Mouse (Mus musculus): ENCODE data around the gene Fkbp5.
"Not testable (repeated sequence)": the region's sequence is repeated elsewhere in the genome, so short reads cannot be mapped to it uniquely, and the experiment has no call there.

Fkbp5 gene

GRCm38 (mm10) chr17:28419636-28420035 lies 97.7 kb downstream of the Fkbp5 start:
- DNase-seq (ENCODE audit: inconsistent ontology term) = no peak

- no peak for DNase-seq (ENCODE audit: inconsistent ontology term)
Observed at GRCm38 (mm10) chr17:28418954-28419353, 98.4 kb downstream of the Fkbp5 start.

DNA sequence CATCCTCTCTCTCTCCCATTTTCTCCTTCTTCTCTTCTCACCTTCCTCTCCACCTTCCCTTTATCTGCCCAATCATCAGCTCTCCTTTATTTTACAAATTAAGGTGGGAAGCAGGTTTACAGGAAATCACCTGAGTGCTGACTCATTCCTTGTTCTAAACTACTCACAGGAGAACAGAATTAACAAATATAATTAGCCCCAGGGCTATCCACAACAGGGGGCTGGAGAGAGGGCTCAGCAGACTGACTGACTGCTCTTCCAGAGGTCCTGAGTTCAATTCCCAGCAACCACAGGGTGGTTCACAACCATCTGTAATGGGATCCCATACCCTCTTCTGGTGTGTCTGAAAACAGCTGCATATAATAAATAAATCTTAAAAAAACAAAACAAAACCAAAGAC lies 98.8 kb downstream of the Fkbp5 start:
- DNase-seq (ENCODE audit: inconsistent ontology term) = not testable (repeated sequence)

DNA sequence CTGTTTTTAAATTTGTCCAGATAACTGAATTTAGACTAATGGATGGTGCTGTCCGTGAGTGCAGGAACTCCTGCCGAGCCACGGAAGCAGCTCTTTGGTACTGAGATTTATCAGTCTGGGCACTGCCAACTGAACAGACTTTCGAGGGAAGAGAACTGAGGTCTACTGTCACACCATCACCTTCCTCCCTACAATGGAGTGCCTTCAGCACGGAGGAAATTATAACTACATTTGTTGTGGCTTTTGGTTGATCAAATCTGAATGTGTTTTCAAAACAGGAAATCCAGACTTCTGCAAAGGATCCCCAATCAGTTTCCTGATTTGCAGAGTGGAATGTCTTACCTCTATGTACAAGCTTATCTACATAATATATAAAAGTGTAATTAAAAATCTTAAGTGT lies 99.6 kb downstream of the Fkbp5 start:
- no peak for DNase-seq (ENCODE audit: inconsistent ontology term)

DNA sequence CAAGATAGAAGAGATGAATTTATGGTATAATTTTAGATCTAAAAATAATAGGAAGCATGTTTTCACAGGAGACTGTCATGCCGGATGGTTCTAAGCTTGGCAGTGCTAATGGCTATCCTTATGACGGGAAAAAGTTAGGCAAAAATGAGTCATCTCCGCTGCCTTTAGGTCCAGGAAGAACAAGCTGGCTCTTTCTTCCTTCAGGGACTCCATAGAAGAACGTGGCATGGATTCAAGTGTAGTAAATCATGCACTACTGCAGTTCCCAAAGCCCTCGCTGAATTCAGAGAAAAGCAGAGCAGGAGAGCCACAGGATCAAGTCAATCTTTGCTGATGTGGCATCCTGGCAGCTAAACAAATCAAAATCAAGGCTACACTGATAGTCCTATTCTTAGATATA lies 102.1 kb downstream of the Fkbp5 start:
- DNase-seq (ENCODE audit: inconsistent ontology term) = no peak

DNA sequence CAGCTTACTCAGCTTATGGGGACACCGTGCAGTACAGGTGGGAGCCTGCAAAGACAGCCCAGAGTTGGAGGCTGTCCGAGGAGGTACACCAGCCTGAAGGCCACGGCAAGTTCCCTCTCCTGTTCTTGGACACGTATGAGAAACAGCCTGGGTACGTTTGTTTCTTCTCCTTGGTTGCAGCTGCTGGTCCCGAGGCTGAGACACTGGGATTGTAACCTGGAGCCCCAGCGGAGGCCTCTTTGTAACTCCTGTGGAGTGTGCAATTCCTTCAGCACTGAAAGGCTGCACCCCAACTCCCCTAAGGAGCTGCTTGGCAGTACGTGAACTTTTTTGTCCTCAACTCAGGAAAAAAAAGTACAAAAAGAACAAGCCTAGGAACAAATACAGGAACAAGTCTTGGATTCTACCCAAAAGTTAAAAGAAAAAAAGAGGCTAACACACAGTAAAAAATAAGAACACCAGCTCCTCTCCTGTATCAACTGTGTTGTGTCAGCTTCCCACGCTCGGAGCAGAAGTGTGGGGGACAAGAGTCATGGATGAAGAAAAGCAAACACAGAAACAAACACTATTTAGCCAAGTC lies 105.9 kb downstream of the Fkbp5 start:
- no peak for DNase-seq (ENCODE audit: inconsistent ontology term)

GRCm38 (mm10) chr17:28410731-28411130 lies 106.6 kb downstream of the Fkbp5 start:
- DNase-seq (ENCODE audit: inconsistent ontology term) = no peak

DNA sequence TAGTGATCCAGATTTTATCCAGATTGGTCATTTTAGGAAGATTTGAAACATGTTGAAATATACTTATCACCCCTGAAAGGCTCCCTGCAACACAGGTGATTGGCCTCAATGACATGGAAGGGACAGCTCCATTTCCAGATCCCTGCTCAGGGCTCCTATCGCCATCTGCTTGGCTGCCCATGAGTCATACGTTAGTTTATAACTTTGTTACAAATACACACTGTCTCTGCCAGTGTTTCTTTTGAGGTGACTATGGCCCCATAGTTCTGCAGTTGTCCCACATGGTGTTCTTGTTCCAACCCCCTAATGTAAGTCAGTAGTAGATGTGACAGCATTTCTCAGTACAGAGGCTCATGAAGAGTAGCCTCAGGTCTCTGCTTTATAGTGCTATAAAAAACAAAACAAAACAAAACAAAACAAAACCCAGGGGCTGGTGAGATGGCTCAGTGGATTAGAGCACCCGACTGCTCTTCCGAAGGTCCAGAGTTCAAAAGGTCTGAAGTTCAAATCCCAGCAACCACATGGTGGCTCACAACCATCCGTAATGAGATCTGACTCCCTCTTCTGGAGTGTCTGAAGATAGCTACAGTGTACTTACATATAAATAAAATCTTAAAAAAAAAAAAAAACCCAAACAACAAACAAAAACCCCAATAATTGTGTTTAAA lies 108.9 kb downstream of the Fkbp5 start:
- no peak for DNase-seq (ENCODE audit: inconsistent ontology term)

- peak; percentile 79 for DNase-seq (ENCODE audit: inconsistent ontology term)
Observed at GRCm38 (mm10) chr17:28407418-28408250, 109.7 kb downstream of the Fkbp5 start.

GRCm38 (mm10) chr17:28406471-28406870 lies 110.9 kb downstream of the Fkbp5 start:
- no peak for DNase-seq (ENCODE audit: inconsistent ontology term)

- not testable (repeated sequence) for DNase-seq (ENCODE audit: inconsistent ontology term)
Observed at GRCm38 (mm10) chr17:28404745-28405144, 112.6 kb downstream of the Fkbp5 start.

DNA sequence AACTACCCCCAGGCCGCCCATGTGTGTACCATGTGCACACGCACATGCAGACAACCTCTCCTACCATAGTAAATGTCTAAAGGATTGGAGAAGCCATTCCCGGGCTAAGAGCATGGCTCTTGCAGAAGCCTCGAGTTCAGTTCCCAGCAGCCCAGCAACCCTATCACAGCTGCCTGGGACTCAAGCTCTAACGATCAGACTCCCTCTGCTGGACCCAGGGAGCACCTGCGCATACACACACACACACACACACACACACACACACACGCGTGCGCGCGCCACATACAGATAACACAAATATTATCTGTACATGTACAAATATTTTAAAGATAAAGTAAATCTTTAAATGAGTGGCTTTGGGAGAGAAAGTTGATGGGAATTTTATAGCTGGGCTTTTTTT lies 113.0 kb downstream of the Fkbp5 start:
- DNase-seq (ENCODE audit: inconsistent ontology term) = no peak

GRCm38 (mm10) chr17:28394994-28395393 lies 122.3 kb downstream of the Fkbp5 start:
- DNase-seq (ENCODE audit: inconsistent ontology term) = no peak

GRCm38 (mm10) chr17:28394051-28394765 lies 123.1 kb downstream of the Fkbp5 start:
- no peak for DNase-seq (ENCODE audit: inconsistent ontology term)

- DNase-seq (ENCODE audit: inconsistent ontology term) = no peak
Observed at GRCm38 (mm10) chr17:28391568-28392432, 125.5 kb downstream of the Fkbp5 start.

- DNase-seq (ENCODE audit: inconsistent ontology term) = no peak
Observed at GRCm38 (mm10) chr17:28388534-28388933, 128.8 kb downstream of the Fkbp5 start.

- peak; percentile 74 for DNase-seq (ENCODE audit: inconsistent ontology term)
Observed at GRCm38 (mm10) chr17:28386150-28386905, 131.0 kb downstream of the Fkbp5 start.

DNA sequence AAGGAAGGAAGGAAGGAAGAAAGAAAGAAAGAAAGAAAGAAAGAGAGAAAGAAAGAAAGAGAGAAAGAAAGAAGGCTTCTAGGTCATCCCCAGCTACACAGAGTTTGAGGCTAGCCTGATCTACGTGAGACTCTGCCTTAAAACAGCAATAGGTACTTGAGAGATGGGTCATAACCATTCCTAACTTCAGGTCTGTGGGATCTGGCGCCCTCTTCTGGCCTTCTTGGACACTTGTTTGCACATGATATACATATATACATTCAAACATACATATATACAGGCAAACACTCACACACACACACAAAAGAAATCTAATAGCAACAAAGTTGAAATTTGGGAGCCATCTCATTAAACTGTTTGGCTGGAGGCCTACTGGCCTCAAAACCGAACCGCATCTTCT lies 133.0 kb downstream of the Fkbp5 start:
- no peak for DNase-seq (ENCODE audit: inconsistent ontology term)

DNA sequence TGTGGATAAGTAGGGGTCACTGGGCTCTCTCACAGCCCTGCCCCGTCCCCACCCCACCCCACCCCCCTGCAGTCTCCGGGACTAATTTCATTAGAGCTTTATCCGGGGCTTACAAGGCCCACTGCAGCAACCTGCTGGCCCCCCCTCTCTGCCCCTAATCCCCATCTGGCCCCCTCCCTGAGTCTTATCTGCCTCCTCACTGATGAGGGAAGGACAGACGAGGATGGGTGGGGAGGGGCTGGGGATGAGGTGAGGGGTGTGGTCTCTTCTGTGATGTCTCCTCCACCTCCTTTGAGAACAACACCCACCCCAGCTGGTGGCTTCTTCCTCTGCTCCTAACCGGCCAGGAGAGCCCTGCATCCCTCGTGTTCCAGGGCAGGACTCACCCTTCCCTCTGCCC lies 137.1 kb downstream of the Fkbp5 start:
- DNase-seq (ENCODE audit: inconsistent ontology term) = no peak

DNA sequence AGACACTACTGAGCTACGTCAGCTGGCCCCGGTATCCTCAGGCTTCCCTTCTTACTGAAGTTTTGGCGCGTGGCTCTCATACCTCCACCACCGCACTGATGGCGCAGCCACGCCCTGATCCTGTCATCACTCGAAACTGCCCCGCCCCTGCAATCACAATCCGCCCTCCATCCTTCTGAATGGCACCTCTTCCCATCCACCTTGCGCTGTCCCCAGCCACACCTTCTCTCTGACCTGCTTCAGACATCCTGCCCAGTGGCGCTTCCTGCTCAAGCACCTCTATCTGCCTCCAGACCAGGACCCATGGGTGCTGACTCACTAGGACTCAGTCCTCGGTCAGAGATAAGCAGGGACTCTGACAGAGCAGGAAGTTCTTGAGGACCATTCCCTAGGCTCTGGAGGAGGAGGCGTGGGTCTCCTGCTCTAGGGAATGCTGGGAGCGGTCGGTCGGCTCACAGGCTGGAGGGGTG lies 141.7 kb downstream of the Fkbp5 start:
- DNase-seq (ENCODE audit: inconsistent ontology term) = no peak

All from Muller cell, postnatal 12 days (primary cell).